Mouse (Mus musculus) lung, embryonic 16.5 days (tissue): ENCODE data around the gene Pla2g1b. TPM values are rescaled to one million over a fixed set of nuclear protein-coding genes. Genes with fewer than 3 reads are reported as not detected.
A peak's percentile ranks its signal among the peaks of the same experiment; 100 is the strongest.

ENCODE experiments used
- ATAC-seq: fragments of 200-750 bp; cut with Nextera tagmentation; 2 replicates; pipeline ENCODE4 v1.8.0; 2017; ENCODE audit warnings: low read depth, mild to moderate bottlenecking, moderate library complexity
- H3K27ac ChIP-seq: fragments of 300-500 bp; sonication (generic); 2 replicates; pipeline ENCODE4 v1.5.1; 2014; ENCODE audit warnings: mild to moderate bottlenecking, control low read depth, low read length
- H3K27me3 ChIP-seq: fragments of 300-500 bp; sonication (generic); 2 replicates; pipeline ENCODE4 v1.6.1; 2014; ENCODE audit warnings: low read depth, low read length, mixed read lengths; ENCODE audit not compliant: control insufficient read depth, insufficient read depth
- H3K36me3 ChIP-seq: fragments of 300-500 bp; sonication (generic); 2 replicates; pipeline ENCODE4 v1.6.1; 2014; ENCODE audit warnings: low read length; ENCODE audit not compliant: control insufficient read depth, insufficient read depth
- H3K4me1 ChIP-seq: fragments of 300-500 bp; sonication (generic); replicated peaks from 2 replicates; pipeline ENCODE4 v1.6.1; 2014; ENCODE audit warnings: low read length, mixed read lengths; ENCODE audit not compliant: control insufficient read depth, insufficient read depth
- H3K4me2 ChIP-seq: fragments of 300-500 bp; sonication (generic); 2 replicates; pipeline ENCODE4 v1.6.1; 2014; ENCODE audit warnings: low read depth, low read length, control low read depth
- H3K4me3 ChIP-seq: fragments of 300-500 bp; sonication (generic); 2 replicates; pipeline ENCODE4 v1.5.1; 2014; ENCODE audit warnings: mild to moderate bottlenecking, low read length, control low read depth
- H3K9ac ChIP-seq: fragments of 300-500 bp; sonication (generic); 2 replicates; pipeline ENCODE4 v1.6.1; 2014; ENCODE audit warnings: low read length, control low read depth
- H3K9me3 ChIP-seq: fragments of 300-500 bp; sonication (generic); 2 replicates; pipeline ENCODE4 v1.6.1; 2016; ENCODE audit warnings: low read length; ENCODE audit not compliant: control insufficient read depth
- WGBS: fragments of 180-500 bp; shearing (Covaris S2); extraction: QIAGEN DNeasy Blood & Tissue Kit; methylation state at CpG from one replicate; pipeline ENCODE4 v1.1.7; 2014; 5-methylcytosine and 5-hydroxymethylcytosine counted together
- polyA plus RNA-seq: library from polyadenylated mRNA; unstranded; fragments of >200 nt; fragmentation: Nextera tagmentation; extraction: Ambion mirVana; gene quantifications from 2 replicates; pipeline ENCODE4 v1.2.1, GENCODE M21; 2015

Pla2g1b gene
- polyA plus RNA-seq, 1 experiment from 2014 or later, result 9.8 TPM

GRCm38 (mm10) chr5:115523971-115524370 lies 57.9 kb downstream of the Pla2g1b start:
- H3K4me1 ChIP-seq, result peaks cover 70% of the 10 kb centered on the region
- peak overlapping the region; percentile 28 for H3K27ac ChIP-seq
- H3K27me3 ChIP-seq, result no peaks in the 10 kb centered on the region
- H3K9ac ChIP-seq, result peak overlapping the region; percentile 49
- H3K4me3 ChIP-seq, result no peak overlapping the region
- WGBS, result 13% methylated on average over 15 of the region's 15 CpGs
- no peaks in the 10 kb centered on the region for H3K9me3 ChIP-seq
- ATAC-seq, result peak; percentile 75
- no peaks in the 10 kb centered on the region for H3K36me3 ChIP-seq
- peak overlapping the region; percentile 18; the same call in 1 of the 2 replicates for H3K4me2 ChIP-seq

Other genes starting within 250 kb of the Pla2g1b start
- 97.6 and 109 TPM in 2 replicates for gene Pop5, start 230.4 kb upstream of the Pla2g1b start, polyA plus RNA-seq
- gene Rnf10, start 193.4 kb upstream of the Pla2g1b start, polyA plus RNA-seq, result 115 and 116 TPM in 2 replicates
- gene Coq5, start 186.6 kb upstream of the Pla2g1b start, polyA plus RNA-seq, result 37.9 and 38.6 TPM in 2 replicates
- 1,463 and 1,496 TPM in 2 replicates for gene Dynll1, start 165.3 kb upstream of the Pla2g1b start, polyA plus RNA-seq
- gene Srsf9, start 139.1 kb upstream of the Pla2g1b start, polyA plus RNA-seq, result 157 and 223 TPM in 2 replicates
- 25.5 and 27.5 TPM in 2 replicates for gene Gatc, start 125.1 kb upstream of the Pla2g1b start, polyA plus RNA-seq
- 59.2 and 61.4 TPM in 2 replicates for gene Triap1, start 125.0 kb upstream of the Pla2g1b start, polyA plus RNA-seq
- 920 and 937 TPM in 2 replicates for gene Cox6a1, start 117.3 kb upstream of the Pla2g1b start, polyA plus RNA-seq
- 3.9 and 6.0 TPM in 2 replicates for gene Msi1, start 36.7 kb upstream of the Pla2g1b start, polyA plus RNA-seq
- 28.1 and 31.4 TPM in 2 replicates for gene Sirt4, start 18.5 kb downstream of the Pla2g1b start, polyA plus RNA-seq
- gene Pxn, start 40.4 kb downstream of the Pla2g1b start, polyA plus RNA-seq, result 70.1 and 74.4 TPM in 2 replicates
- 1,507 and 1,565 TPM in 2 replicates for gene Rplp0, start 93.2 kb downstream of the Pla2g1b start, polyA plus RNA-seq
- gene Gcn1l1, start 99.0 kb downstream of the Pla2g1b start, polyA plus RNA-seq, result 32.9 and 35.1 TPM in 2 replicates
- 4.5 and 7.0 TPM in 2 replicates for gene Rab35, start 165.6 kb downstream of the Pla2g1b start, polyA plus RNA-seq